Mouse (Mus musculus): ENCODE measurements at regions not wholly inside any gene's neighbourhood (a gene's known extent, or its start where the extent isn't known, plus 50 kb on each side); places are given as distances from the start of the nearest gene placed in this dataset.

DNA sequence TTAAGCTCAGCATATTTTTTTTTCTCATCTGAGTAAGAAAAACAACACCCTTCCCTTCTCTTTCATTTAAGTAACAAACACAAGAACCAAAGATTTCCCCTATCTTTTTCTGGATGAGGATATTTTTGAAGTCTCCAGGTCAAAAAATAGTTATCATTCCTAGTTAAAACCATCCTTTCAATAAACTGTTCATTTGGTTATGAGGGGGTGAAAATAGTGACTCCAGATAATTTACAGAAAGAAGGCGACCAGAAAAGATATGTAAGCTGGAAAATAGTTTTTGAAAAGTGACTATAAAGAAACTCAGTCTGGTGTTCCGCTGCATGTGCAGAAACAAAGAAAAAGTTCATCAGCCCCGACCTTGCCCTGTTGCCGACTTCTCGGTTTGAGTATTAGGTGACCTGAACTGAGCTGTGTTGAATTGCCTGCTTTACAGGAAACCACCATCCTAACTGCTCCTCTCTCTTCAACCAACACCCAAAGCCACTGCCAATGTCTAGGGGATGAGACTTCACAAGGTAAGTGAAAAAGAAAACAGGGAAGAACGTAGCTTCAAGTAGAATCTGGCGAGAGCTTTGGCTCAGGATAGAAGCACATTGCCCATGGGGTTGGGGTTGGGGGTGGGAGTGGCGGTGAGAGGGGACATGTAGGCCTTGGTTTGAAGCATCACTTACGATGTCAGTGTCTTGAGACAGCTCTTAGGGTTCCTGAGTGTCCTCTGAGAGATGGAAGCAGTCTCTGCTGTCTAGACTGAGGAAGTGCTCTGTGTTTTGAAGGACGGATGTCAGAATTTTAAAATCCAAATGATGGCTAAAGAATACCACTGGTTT, 104.6 kb downstream of the Ube2e3 start:
- DNase-seq (ENCODE audit: low read depth, low spot score) = no peak
- no peaks in the 10 kb centered on the region for H3K79me2 ChIP-seq (ENCODE audit: control insufficient read depth, insufficient read depth, low read length, poor library complexity)
- no peak overlapping the region for H3K27ac ChIP-seq (ENCODE audit: control insufficient read depth, low read depth, low read length)
- H3K36me3 ChIP-seq (ENCODE audit: control insufficient read depth in 1 of 2, insufficient read depth in 2 of 2, low read length in 2 of 2) = peaks cover 0 to 4% of the 10 kb centered on the region in 2 experiments; a peak in 2 of 4 replicates
- no peaks in the 10 kb centered on the region for H3K9me3 ChIP-seq (replicated peaks; ENCODE audit: insufficient read depth, low read length)
- no peak overlapping the region for H3K9ac ChIP-seq (ENCODE audit: control insufficient read depth, low read depth, low read length, poor library complexity, severe bottlenecking)
- no peak for TF ChIP-seq POLR2AphosphoS2 (IDR thresholded peaks at IDR 0.05; ENCODE audit: low read length)
- no peak for TF ChIP-seq TBP (IDR thresholded peaks at IDR 0.05; ENCODE audit: low read depth, low read length)
- no peak for TF ChIP-seq ZKSCAN1 (IDR thresholded peaks at IDR 0.05; ENCODE audit: low read depth, low read length)
- TF ChIP-seq EP300 (IDR thresholded peaks at IDR 0.05; ENCODE audit: low read depth in 1 of 2, low read length in 2 of 2) = no peak
- TF ChIP-seq CHD1 (IDR thresholded peaks at IDR 0.05; ENCODE audit: low read depth, low read length) = no peak
- TF ChIP-seq SIN3A (IDR thresholded peaks at IDR 0.05; ENCODE audit: low read length) = no peak
- no peak for TF ChIP-seq E2F4 (IDR thresholded peaks at IDR 0.05; ENCODE audit: borderline replicate concordance, low read depth, low read length)
- H3K4me1 ChIP-seq (ENCODE audit: control insufficient read depth in 1 of 2, insufficient read depth in 2 of 2, low read length in 2 of 2) = no peaks in the 10 kb centered on the region; a peak in 1 of 4 replicates
- no peak overlapping the region for H3K4me3 ChIP-seq (ENCODE audit: control insufficient read depth in 1 of 2, insufficient read depth in 1 of 2, low read depth in 2 of 2, low read length in 2 of 2)
- H3K27me3 ChIP-seq (ENCODE audit: control insufficient read depth in 1 of 2, insufficient read depth in 2 of 2, low read length in 2 of 2) = no peaks in the 10 kb centered on the region

DNA sequence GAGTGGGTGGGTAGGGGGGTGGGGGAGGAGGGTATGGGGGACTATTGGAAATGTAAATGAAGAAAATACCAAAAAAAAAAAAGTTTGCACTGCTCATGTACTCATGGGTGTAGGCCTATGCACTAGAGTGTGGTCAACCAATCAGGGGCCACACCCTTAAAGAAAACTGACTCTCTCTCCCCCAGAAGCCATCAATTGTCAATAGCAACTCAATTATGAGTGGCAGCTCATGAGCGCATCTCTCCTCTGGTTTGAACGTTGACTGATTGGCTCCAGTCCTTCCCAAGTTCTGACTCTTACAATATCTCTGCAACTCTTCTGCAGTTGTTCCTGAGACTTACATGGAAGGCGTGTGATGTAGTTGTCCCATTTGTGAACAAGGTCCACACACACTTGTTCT, 105.9 kb downstream of the Ube2e3 start:
- H3K4me1 ChIP-seq (ENCODE audit: control insufficient read depth in 1 of 2, insufficient read depth in 2 of 2, low read length in 2 of 2) = no peaks in the 10 kb centered on the region; a peak in 1 of 4 replicates
- H3K36me3 ChIP-seq (ENCODE audit: control insufficient read depth in 1 of 2, insufficient read depth in 2 of 2, low read length in 2 of 2) = peaks cover 0 to 2% of the 10 kb centered on the region in 2 experiments; a peak in 2 of 4 replicates
- no peaks in the 10 kb centered on the region for H3K79me2 ChIP-seq (ENCODE audit: control insufficient read depth, insufficient read depth, low read length, poor library complexity)
- no peaks in the 10 kb centered on the region for H3K27me3 ChIP-seq (ENCODE audit: control insufficient read depth in 1 of 2, insufficient read depth in 2 of 2, low read length in 2 of 2)
- no peak overlapping the region for H3K9ac ChIP-seq (ENCODE audit: control insufficient read depth, low read depth, low read length, poor library complexity, severe bottlenecking)
- H3K4me3 ChIP-seq (ENCODE audit: control insufficient read depth in 1 of 2, insufficient read depth in 1 of 2, low read depth in 2 of 2, low read length in 2 of 2) = no peak overlapping the region
- DNase-seq (ENCODE audit: low read depth, low spot score) = no peak
- H3K27ac ChIP-seq (ENCODE audit: control insufficient read depth, low read depth, low read length) = no peak overlapping the region
- no peaks in the 10 kb centered on the region for H3K9me3 ChIP-seq (replicated peaks; ENCODE audit: insufficient read depth, low read length)
- TF ChIP-seq E2F4 (IDR thresholded peaks at IDR 0.05; ENCODE audit: borderline replicate concordance, low read depth, low read length) (no peak), ZKSCAN1 (IDR thresholded peaks at IDR 0.05; ENCODE audit: low read depth, low read length) (no peak), BHLHE40 (IDR thresholded peaks at IDR 0.05; ENCODE audit: borderline replicate concordance, low read depth, low read length) (no peak), POLR2AphosphoS2 (IDR thresholded peaks at IDR 0.05; ENCODE audit: low read length) (no peak), GATA1 (IDR thresholded peaks at IDR 0.05; ENCODE audit: low read depth, low read length) (no peak), MAX (IDR thresholded peaks at IDR 0.05; ENCODE audit: low read length) (no peak), NELFE (IDR thresholded peaks at IDR 0.05; ENCODE audit: low read depth, low read length) (no peak), TAL1 (IDR thresholded peaks at IDR 0.05; ENCODE audit: low read length) (no peak), MYB (IDR thresholded peaks at IDR 0.05; ENCODE audit: low read depth, low read length) (no peak)

Data from MEL (cell line).